Mouse (Mus musculus) midbrain, embryonic 14.5 days (tissue): ENCODE measurements around the gene Tmem178b. TPM values are rescaled to one million over a fixed set of nuclear protein-coding genes. Genes with fewer than 3 reads are reported as not detected.

Experiments used
- ATAC-seq: fragments of 200-750 bp; cut with Nextera tagmentation; 2 replicates; pipeline ENCODE4 v1.8.0; 2017; ENCODE audit warnings: moderate number of reproducible peaks, moderate library complexity; ENCODE audit not compliant: low FRiP score, low TSS enrichment
- DNase-seq: peaks from one replicate; pipeline ENCODE4 v3.0.0-alpha.2; 2015
- H3K27ac ChIP-seq: fragments of 300-500 bp; sonication (generic); replicated peaks from 2 replicates; pipeline ENCODE4 v1.5.1; 2014; ENCODE audit warnings: mild to moderate bottlenecking, low read depth, low read length, moderate library complexity
- H3K27me3 ChIP-seq: fragments of 300-500 bp; sonication (generic); 2 replicates; pipeline ENCODE4 v1.6.1; 2014; ENCODE audit warnings: low read length, control low read depth, mixed read lengths; ENCODE audit not compliant: control insufficient read depth, insufficient read depth
- H3K36me3 ChIP-seq: fragments of 300-500 bp; sonication (generic); 2 replicates; pipeline ENCODE4 v1.6.1; 2014; ENCODE audit warnings: low read length, control low read depth; ENCODE audit not compliant: control insufficient read depth, insufficient read depth
- H3K4me1 ChIP-seq: fragments of 300-500 bp; sonication (generic); 2 replicates; pipeline ENCODE4 v1.6.1; 2014; ENCODE audit warnings: mild to moderate bottlenecking, antibody characterized with exemption, low read length, control low read depth; ENCODE audit not compliant: control insufficient read depth, insufficient read depth
- H3K4me2 ChIP-seq: fragments of 300-500 bp; sonication (generic); 2 replicates; pipeline ENCODE4 v1.6.1; 2014; ENCODE audit warnings: mild to moderate bottlenecking, low read length, moderate library complexity
- H3K4me3 ChIP-seq: fragments of 300-500 bp; sonication (generic); replicated peaks from 2 replicates; pipeline ENCODE4 v1.5.1; 2014; ENCODE audit warnings: low read depth, low read length
- H3K9ac ChIP-seq: fragments of 300-500 bp; sonication (generic); replicated peaks from 2 replicates; pipeline ENCODE4 v1.6.1; 2014; ENCODE audit warnings: mild to moderate bottlenecking, low read length, moderate library complexity
- H3K9me3 ChIP-seq: fragments of 300-500 bp; sonication (generic); 2 replicates; pipeline ENCODE4 v1.6.1; 2016; ENCODE audit warnings: low read length, control low read depth, mixed read lengths; ENCODE audit not compliant: control insufficient read depth
- WGBS: fragments of 180-500 bp; shearing (Covaris S2); extraction: QIAGEN DNeasy Blood & Tissue Kit; methylation state at CpG from one replicate; pipeline ENCODE4 v1.1.7; 2014; 5-methylcytosine and 5-hydroxymethylcytosine counted together
- polyA plus RNA-seq: library from polyadenylated mRNA; unstranded; fragments of >200 nt; fragmentation: Nextera tagmentation; extraction: Ambion mirVana; gene quantifications from 2 replicates; pipeline ENCODE4 v1.2.1, GENCODE M21; 2014

Tmem178b gene
- polyA plus RNA-seq, 1 experiment from 2014 or later: 44.6 TPM

GRCm38 (mm10) chr6:40217651-40218050 is 344.6 kb downstream of the Tmem178b start:
- no peak overlapping the region for H3K4me2 ChIP-seq
- DNase-seq: no peak
- H3K27ac ChIP-seq: no peak overlapping the region
- no peak overlapping the region for H3K4me3 ChIP-seq
- H3K27me3 ChIP-seq: no peaks in the 10 kb centered on the region
- H3K4me1 ChIP-seq: no peaks in the 10 kb centered on the region
- H3K9me3 ChIP-seq: no peaks in the 10 kb centered on the region
- 90% methylated on average over 3 of the region's 3 CpGs for WGBS
- H3K9ac ChIP-seq: no peak overlapping the region
- H3K36me3 ChIP-seq: no peaks in the 10 kb centered on the region
- no peak for ATAC-seq

GRCm38 (mm10) chr6:40220634-40221120 is 347.6 kb downstream of the Tmem178b start:
- H3K4me2 ChIP-seq: no peak overlapping the region
- no peak for DNase-seq
- ATAC-seq: no peak

GRCm38 (mm10) chr6:40225585-40226280 is 352.7 kb downstream of the Tmem178b start:
- Histone ChIP-seq H3K4me3 (no peak overlapping the region), H3K4me2 (no peak overlapping the region), H3K4me1 (no peaks in the 10 kb centered on the region), H3K27ac (no peak overlapping the region), H3K9ac (no peak overlapping the region), H3K36me3 (no peaks in the 10 kb centered on the region), H3K9me3 (no peaks in the 10 kb centered on the region), H3K27me3 (no peaks in the 10 kb centered on the region)
- DNase-seq (no peak), ATAC-seq (no peak)
- WGBS: 90% methylated on average over 11 of the region's 11 CpGs

More at GRCm38 (mm10) chr6:40220634-40221120, 347.6 kb downstream of the Tmem178b start:
- Histone ChIP-seq H3K9ac (no peak overlapping the region), H3K27me3 (no peaks in the 10 kb centered on the region), H3K27ac (no peak overlapping the region), H3K4me3 (no peak overlapping the region), H3K36me3 (no peaks in the 10 kb centered on the region), H3K4me1 (no peaks in the 10 kb centered on the region), H3K9me3 (no peaks in the 10 kb centered on the region)

GRCm38 (mm10) chr6:40228981-40229380 is 355.9 kb downstream of the Tmem178b start:
- Histone ChIP-seq H3K36me3 (no peaks in the 10 kb centered on the region), H3K4me1 (peaks cover 3% of the 10 kb centered on the region; the same call in 1 of the 2 replicates), H3K27ac (no peak overlapping the region), H3K9me3 (no peaks in the 10 kb centered on the region), H3K4me3 (no peak overlapping the region), H3K4me2 (no peak overlapping the region), H3K9ac (no peak overlapping the region), H3K27me3 (no peaks in the 10 kb centered on the region)
- ATAC-seq (no peak), DNase-seq (no peak)
- 90% methylated on average over 2 of the region's 2 CpGs for WGBS

GRCm38 (mm10) chr6:40229985-40230384 is 356.9 kb downstream of the Tmem178b start:
- no peak overlapping the region for H3K4me3 ChIP-seq
- ATAC-seq: no peak
- DNase-seq: no peak
- peaks cover 10% of the 10 kb centered on the region; the same call in 1 of the 2 replicates for H3K4me1 ChIP-seq
- no peaks in the 10 kb centered on the region for H3K36me3 ChIP-seq
- WGBS: 93% methylated on average over 9 of the region's 9 CpGs
- no peaks in the 10 kb centered on the region for H3K27me3 ChIP-seq
- no peak overlapping the region for H3K4me2 ChIP-seq
- no peaks in the 10 kb centered on the region for H3K9me3 ChIP-seq
- H3K9ac ChIP-seq: no peak overlapping the region
- no peak overlapping the region for H3K27ac ChIP-seq

GRCm38 (mm10) chr6:40234066-40234465 is 361.0 kb downstream of the Tmem178b start:
- ATAC-seq: no peak
- WGBS: 27% methylated on average over 5 of the region's 5 CpGs

GRCm38 (mm10) chr6:40235793-40236470 is 362.9 kb downstream of the Tmem178b start:
- Histone ChIP-seq H3K4me1 (peaks cover 10% of the 10 kb centered on the region; the same call in 1 of the 2 replicates), H3K9me3 (no peaks in the 10 kb centered on the region), H3K9ac (no peak overlapping the region), H3K27ac (no peak overlapping the region), H3K27me3 (no peaks in the 10 kb centered on the region), H3K4me3 (no peak overlapping the region), H3K36me3 (no peaks in the 10 kb centered on the region), H3K4me2 (no peak overlapping the region)
- DNase-seq (peak; percentile 87), ATAC-seq (no peak)
- WGBS: 41% methylated on average over 10 of the region's 10 CpGs

More at GRCm38 (mm10) chr6:40234066-40234465, 361.0 kb downstream of the Tmem178b start:
- Histone ChIP-seq H3K4me2 (no peak overlapping the region), H3K27me3 (no peaks in the 10 kb centered on the region), H3K9ac (no peak overlapping the region), H3K36me3 (no peaks in the 10 kb centered on the region), H3K4me3 (no peak overlapping the region), H3K27ac (peak overlapping the region; percentile 68), H3K4me1 (peaks cover 10% of the 10 kb centered on the region; the same call in 1 of the 2 replicates), H3K9me3 (no peaks in the 10 kb centered on the region)
- peak; percentile 47 for DNase-seq

GRCm38 (mm10) chr6:40236841-40237765 is 364.0 kb downstream of the Tmem178b start:
- H3K9ac ChIP-seq: no peak overlapping the region
- H3K27ac ChIP-seq: no peak overlapping the region
- 71% methylated on average over 13 of the region's 13 CpGs for WGBS
- H3K9me3 ChIP-seq: no peaks in the 10 kb centered on the region
- no peaks in the 10 kb centered on the region for H3K36me3 ChIP-seq
- H3K4me3 ChIP-seq: no peak overlapping the region
- DNase-seq (peak; percentile 57), ATAC-seq (no peak)
- H3K27me3 ChIP-seq: no peaks in the 10 kb centered on the region
- peaks cover 10% of the 10 kb centered on the region; the same call in 1 of the 2 replicates for H3K4me1 ChIP-seq
- H3K4me2 ChIP-seq: no peak overlapping the region
